Mouse (Mus musculus): ENCODE measurements at regions not wholly inside any gene's neighbourhood (a gene's known extent, or its start where the extent isn't known, plus 50 kb on each side); places are given as distances from the start of the nearest gene placed in this dataset.

- DNase-seq: no peak
These were observed 135.1 kb downstream of the Ndufa10 start for GRCm38 (mm10) chr1:92338589-92338988.

DNA sequence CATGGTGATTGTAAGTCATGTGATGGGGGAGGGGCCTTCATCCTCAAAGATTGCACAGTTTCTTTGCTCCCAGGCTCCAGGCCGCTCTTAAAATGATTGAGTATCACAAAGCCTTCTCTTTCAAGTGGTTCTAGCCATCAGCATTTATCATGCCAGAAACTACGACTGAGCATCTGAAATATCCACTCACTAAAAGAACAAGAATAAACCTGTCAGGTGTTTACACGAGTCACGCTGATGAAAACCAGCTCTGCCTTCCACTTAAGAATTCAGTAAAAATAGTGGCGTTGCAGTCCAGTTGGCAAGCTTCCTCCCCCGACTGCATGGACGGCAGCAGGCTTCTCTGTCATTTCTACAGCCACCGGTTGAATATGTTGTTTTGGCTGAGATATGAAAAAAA is 136.2 kb downstream of the Ndufa10 start:
- DNase-seq: no peak

DNA sequence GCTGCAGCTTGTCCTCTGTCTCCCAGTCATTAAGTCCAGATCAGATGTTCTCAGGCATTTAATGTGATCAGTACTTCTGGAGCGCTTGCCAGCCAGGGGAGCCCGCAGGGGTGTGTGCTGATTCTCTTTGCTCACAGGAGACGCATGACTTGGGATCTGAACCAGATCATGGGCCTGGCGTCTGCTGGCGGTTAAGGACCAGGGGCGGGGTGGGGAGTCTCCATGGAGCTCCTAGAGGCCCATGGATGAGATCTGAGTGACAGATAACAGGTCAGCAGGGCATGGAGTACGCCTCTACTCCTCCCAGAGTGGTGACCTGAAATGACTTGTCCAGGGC is 136.7 kb upstream of the Hdac4 start:
- no peak for DNase-seq

DNA sequence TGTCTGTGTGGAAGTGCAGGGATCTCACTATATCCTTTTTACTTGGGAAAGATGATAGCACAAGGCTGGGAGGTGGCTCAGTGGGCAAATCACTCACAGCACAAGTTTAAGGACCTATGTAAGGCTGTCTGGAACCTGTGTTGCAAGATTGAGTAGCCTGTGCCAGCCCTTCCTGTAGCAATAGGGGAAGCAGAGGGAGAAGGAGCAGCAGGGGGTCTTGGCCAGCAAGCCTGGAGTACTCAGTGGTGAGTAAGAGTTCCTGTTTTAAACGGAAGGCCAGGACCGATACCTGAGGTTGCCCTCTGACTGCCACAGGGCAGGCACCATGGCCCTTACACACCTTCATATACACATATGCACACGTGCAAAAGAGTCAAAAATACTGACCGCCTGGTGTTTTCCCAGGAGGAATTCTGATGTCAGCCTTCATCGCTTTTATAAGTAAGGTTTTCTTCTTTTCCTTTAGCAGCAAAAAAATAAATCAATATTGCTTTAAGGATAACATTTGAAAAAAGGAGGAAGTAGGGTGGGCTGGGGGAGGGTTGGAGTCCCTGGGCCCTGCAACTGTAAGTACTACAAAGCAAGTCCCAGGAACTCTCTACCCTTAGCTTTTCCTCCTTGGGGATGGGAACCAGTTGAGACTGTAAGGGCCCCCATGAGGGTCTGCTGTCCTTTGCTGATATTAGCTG is 136.2 kb upstream of the Hdac4 start:
- no peak for DNase-seq

GRCm38 (mm10) chr1:92330181-92330580 is 134.7 kb upstream of the Hdac4 start:
- no peak for DNase-seq

DNA sequence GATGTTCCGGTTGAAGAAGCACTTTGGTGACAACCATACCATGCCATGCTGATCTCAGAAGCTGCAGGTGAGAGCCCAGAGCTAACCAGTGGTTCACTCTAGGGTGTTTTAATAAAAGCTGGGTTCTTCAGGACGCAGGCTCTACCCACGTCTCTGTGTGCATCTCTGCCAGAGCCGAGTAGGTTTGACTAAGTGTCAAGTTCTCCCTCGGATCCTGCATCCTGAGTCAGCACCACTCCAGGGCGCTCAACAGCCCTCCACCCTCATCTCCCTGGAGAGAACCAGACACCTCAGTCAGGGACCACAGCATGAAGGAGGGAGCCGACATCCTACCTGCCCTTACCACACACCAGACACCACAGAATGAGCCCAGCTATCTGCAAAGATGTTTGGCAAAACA is 134.0 kb upstream of the Hdac4 start:
- DNase-seq: no peak

GRCm38 (mm10) chr1:92327141-92327540 is 131.6 kb upstream of the Hdac4 start:
- no peak for DNase-seq

DNA sequence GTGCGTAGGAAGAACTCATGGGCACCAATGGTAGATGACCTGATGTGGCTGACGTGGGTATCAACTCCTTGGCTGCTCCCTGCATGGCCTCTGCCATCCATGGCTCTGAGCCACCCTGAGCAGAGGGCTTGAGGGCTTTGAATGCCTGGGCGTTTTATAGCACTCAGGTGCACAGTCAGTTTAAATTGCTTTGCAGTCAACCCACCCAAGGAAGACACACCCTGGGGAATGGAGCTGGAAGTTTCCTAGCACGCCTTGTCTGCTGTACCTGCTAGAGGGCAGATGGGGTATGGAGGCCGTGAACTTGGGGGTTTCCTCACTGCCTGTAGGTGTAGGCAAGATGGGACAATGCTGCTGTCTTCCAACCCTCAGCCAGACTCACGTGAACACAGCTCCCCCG is 129.8 kb upstream of the Hdac4 start:
- no peak for DNase-seq

DNA sequence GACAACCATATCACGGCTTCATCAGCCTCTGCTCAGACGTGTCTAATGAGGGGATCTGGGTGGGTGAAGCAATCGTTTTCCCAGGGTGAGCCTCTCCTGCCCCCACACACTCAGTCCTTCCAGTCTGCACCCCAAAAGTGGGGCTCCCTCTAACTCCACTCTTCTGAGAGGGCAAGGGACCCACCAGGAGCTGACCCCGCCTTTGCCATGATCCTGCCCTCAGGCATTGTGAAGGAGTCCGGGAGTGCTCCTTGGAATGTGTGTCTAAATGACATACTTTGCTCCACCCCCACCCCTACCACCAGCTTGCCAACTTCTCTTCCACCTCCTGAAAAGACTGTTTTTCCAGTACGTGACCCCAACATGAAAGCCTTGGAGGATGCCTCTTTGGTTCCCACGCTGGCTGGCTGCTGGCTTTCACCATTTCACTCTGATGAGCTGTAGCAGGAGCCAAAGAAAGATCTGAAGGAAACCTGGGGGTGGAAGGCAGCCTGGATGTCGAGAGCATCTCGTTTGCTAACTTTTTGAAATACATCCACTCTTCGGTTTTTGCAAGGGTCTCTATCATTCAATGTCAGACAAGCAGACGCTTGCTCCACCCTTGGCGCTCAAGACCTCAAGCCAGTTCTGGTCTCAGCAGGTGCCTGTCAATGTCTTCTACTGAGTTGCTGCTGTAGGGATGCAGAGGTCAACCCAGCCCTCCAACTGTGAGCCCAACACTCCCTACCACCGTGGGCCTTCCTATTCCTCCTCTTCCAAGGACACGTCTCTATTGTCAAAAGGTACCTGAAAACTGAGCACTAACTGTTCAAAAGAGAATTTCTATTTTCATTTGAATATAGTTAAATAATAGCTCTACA is 128.8 kb upstream of the Hdac4 start:
- DNase-seq: no peak

- no peak for DNase-seq
These were observed 121.6 kb upstream of the Hdac4 start for GRCm38 (mm10) chr1:92317131-92317530.

- no peak for DNase-seq
These were observed 120.8 kb upstream of the Hdac4 start for GRCm38 (mm10) chr1:92316191-92316723.

DNA sequence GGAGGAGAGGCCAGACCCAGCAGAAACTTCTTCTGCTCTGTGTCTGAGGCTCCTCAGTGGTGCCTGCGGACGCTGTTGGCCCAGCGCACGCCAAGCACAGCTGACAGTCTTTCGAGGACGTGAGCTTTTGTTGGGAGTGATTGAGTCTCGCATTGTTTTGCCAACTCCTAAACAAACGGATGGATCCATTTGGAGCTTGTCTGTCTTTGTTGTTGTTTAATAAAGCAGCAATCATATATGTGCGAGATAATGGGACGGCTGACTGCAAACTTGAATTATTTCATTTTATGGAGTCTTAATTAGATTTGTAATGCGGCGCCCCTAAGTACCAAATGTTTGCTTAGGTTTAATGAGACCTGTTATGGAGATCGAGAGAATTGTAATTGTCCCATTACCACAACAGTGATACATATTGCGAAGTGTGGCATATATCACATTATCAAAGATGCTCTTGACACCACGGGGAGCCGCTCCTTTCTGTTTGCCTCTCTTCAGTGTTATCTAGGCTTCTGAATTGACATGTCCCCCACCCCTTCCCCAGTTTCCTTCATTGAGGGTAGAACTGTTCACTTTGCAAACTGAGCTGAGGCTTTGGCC is 117.6 kb upstream of the Hdac4 start:
- no peak for DNase-seq

- no peak for DNase-seq
These were observed 114.4 kb upstream of the Hdac4 start for GRCm38 (mm10) chr1:92309883-92310282.

DNA sequence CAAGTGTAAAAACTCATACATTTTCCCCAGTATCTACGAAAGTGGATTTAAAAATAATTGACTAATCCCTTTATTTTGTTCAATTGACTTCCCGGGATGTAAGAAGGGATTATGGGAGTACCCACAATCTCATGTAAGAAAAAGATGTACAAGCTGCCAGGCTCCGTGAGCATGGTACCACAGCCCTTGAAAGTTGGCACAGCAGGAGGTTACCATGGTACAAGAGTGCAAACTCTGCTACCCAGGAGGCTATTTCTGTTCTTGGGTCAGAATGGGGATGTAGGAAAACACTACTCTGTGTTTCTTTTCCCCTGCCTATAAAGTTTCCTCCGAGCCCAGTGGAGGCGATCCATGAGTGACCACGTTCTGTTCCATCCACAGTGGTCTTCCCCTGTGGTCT is 113.9 kb upstream of the Hdac4 start:
- DNase-seq: no peak

DNA sequence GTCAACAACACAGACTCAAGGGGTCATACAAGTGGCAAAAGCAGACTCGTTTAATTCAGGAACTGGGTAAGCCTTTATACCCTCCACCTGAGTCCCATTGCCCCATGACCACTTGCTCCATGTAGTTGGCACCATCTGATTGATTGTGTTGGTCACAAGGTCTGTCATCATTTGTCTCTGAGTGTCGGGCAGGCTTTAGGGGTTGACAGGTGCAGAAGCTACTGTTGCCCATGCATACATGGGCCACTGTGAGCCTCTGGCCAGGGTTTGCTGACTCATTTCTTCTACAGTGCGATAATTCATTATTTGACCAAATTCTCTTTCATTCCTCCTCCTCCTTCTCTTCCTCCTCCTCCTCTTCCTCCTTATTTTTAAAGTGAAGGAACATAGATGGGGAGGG is 113.0 kb upstream of the Hdac4 start:
- no peak for DNase-seq

GRCm38 (mm10) chr1:92306042-92306441 is 110.5 kb upstream of the Hdac4 start:
- DNase-seq: no peak

DNA sequence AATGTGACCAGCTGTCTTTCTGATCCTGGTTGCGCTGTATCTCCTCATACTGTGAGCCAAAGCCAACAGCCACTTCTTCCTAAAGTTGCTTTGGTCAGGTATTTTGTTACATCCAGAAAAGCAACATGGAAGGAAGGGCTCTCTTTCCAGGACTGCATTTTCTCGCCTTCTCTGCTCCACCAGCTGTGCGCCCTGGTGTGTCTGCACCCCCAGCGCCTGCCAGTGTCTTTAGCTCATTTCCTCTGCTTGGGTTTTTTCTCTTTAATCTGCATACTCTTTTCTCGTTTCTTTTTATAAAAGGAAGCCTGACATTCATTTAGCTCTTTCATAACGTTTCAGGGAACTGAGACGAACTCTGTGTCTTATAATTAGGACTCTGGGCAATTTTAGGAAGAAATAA is 103.5 kb upstream of the Hdac4 start:
- no peak for DNase-seq

DNA sequence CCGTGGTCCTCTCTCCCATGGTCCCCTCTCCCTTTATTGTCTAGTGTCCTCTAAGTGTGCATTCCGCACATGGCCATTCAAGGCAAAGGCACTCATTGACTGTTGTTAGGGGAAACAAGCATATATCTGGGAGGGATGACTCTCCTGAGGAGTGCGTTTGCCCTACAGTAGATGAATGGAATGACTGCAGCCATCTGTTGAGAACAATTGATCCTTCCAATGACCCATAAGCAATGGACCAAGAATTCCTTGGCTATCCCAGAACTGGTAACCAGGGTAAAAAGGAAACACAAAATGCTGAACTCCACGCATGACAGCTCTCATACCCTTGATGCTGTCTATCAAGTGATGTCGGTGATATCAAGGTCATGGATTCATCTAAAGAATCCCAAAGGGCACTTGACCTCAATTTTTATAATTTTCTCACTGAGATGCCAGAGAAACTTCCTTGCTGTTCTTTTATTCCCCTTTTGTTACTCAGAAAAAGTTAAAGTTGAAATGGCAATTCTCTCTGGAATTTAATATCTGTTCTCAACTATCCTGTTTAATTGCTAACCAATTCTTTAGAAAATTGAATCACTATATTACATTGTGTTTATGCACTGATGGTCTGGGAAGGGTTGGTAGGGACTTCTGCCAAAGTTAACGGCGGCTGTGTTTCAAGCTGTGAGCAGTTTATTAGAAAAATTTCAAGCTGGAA is 97.3 kb upstream of the Hdac4 start:
- DNase-seq: no peak

DNA sequence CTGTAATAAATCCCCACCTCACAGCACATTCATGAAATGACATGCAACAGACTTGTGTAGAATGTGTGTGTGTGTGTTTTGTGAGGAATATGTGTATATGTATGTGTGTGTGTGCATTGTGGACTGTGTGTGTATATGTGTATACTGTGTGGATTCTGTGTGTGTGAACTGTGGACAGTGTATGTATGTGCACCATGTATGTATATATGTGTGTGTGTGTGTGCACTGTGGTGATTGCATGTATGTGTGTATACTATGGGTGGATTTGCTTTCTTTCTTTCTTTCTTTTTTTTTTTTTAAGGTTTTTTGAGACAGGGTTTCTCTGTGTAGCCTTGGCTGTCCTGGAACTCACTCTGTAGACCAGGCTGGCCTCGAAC is 91.5 kb upstream of the Hdac4 start:
- DNase-seq: no peak

DNA sequence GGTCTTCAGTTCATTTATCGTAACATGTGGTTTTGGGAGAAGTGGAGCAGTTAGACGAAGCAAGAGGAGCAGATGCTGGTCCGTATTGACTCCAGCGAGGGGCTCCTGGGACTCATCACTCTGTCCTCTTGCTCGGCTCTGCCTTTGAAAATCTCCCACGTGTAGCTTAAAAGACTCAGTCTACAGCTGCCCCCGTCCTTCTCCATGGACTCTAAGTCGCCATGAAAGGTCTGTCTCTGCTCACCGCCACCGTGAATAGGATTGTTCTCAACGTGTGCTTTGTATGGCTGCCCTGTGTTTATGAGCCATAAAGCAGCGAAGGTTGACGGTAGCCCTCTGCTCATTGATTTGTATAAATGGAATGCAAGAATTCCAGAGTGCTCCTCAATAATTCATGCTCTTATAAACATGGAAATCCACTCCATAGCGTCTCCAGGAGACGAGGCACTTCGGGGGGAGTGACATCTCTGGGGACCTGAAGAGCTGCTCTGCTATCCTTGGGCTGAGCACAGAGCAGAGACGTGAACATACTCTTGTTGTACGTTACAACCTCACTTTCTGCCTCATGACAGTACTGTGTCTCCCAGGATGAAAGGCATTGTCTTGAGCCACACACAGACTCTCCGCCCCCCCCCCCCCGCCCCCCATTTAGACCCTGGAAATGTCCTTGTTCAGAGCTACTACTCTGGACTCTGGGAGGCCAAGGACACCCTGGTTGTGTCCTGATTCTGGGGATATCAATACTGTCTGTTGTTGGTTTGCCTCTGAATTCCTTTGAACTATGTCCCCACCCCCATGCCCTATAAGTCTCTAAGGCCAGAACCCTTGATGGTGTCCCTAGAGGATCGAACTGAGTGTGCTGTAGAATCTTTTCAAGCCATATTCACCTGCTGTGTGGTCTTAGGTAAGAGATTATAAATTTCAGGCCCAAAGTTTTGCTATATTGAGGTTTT is 90.8 kb upstream of the Hdac4 start:
- DNase-seq: no peak

DNA sequence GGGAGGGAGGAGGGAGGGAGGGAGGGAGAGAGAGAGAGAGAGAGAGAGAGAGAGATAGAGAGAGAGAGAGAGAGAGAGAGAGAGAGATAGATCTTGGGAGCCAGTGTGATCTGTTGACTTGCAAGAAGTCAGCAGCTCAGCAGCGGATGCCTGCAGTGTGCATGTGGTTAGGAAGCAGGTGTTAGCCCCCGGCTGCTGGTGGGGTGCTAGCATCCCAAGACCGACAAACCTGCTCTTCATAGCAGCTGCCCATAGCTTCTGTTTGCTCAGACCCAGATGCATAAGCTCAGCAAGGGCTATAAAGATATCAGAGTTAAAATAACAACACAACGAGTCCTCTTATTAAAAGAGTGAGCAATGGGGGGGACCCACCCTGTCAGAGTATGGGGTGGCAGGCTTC is 88.7 kb upstream of the Hdac4 start:
- no peak for DNase-seq

GRCm38 (mm10) chr1:92277199-92277747 is 81.8 kb upstream of the Hdac4 start:
- no peak for DNase-seq

Measured in spleen, adult 18-20 months (tissue).